In genomic region chr3:55758297-55758696, GRCm38 (mm10) we compare ENCODE assay signal across 13 mouse cellular contexts. TPM values are rescaled to one million over a fixed set of nuclear protein-coding genes. Genes with fewer than 3 reads are reported as not detected.
DNase-seq lines count a peak whose midpoint lies in the region; ATAC-seq and TF ChIP-seq lines count a peak whose summit lies in the region.
"Had no signal": no experiment of that assay in that cellular context is flagged by ENCODE, and none has a peak within 500 bp of the region (broad histone marks: within the 10 kb centered on the region; RNA-seq: fewer than 3 reads in every experiment).

No protein-coding gene starts in this region.

- H3K9ac ChIP-seq in midbrain, embryonic 14.5 days (replicated peaks; ENCODE audit: low read length): no peak overlapping the region
- H3K9ac ChIP-seq: heart, embryonic 15.5 days had no signal

- no peaks in the 10 kb centered on the region for H3K9me3 ChIP-seq in midbrain, embryonic 14.5 days (ENCODE audit: control insufficient read depth, low read length)
- H3K9me3 ChIP-seq: heart, embryonic 15.5 days; limb, embryonic 10.5 days had no signal

- no peak overlapping the region for H3K27ac ChIP-seq in cerebellum, adult 2 months (ENCODE audit: insufficient read depth, low read length)
- H3K27ac ChIP-seq in midbrain, embryonic 14.5 days (replicated peaks; ENCODE audit: low read depth, low read length): peak overlapping the region; percentile 58
- H3K27ac ChIP-seq: heart, embryonic 15.5 days; limb, embryonic 10.5 days had no signal

- peaks cover 11% of the 10 kb centered on the region for H3K4me1 ChIP-seq in cerebellum, adult 2 months (ENCODE audit: control insufficient read depth, insufficient read depth, low read length)
- peaks cover 42% of the 10 kb centered on the region for H3K4me1 ChIP-seq in midbrain, embryonic 14.5 days (ENCODE audit: control insufficient read depth, insufficient read depth, low read length)

- no peak for TF ChIP-seq POLR2A in cerebellum, adult 2 months (IDR thresholded peaks at IDR 0.05; ENCODE audit: borderline replicate concordance, insufficient read depth, low read length)

- no peak overlapping the region for H3K4me3 ChIP-seq in cerebellum, adult 2 months (replicated peaks; ENCODE audit: insufficient read depth, low read depth, low read length)
- H3K4me3 ChIP-seq in midbrain, embryonic 14.5 days (replicated peaks; ENCODE audit: low read depth, low read length): no peak overlapping the region
- H3K4me3 ChIP-seq: heart, embryonic 15.5 days; limb, embryonic 10.5 days had no signal

- TF ChIP-seq CTCF in cerebellum, adult 2 months (IDR thresholded peaks at IDR 0.05; ENCODE audit: borderline replicate concordance, insufficient read depth, low read depth, low read length): peak; percentile 23; the same call in 1 of the 2 replicates

- H3K27me3 ChIP-seq in cerebellum, adult 2 months (ENCODE audit: control insufficient read depth, insufficient read depth, low read length): no peaks in the 10 kb centered on the region
- no peaks in the 10 kb centered on the region for H3K27me3 ChIP-seq in midbrain, embryonic 14.5 days (ENCODE audit: control insufficient read depth, insufficient read depth, low read length)
- H3K27me3 ChIP-seq: heart, embryonic 15.5 days had no signal

- H3K4me2 ChIP-seq in midbrain, embryonic 14.5 days (ENCODE audit: low read length): no peak overlapping the region
- H3K4me2 ChIP-seq: heart, embryonic 15.5 days had no signal

- WGBS in cerebellum, adult 2 months: 20% methylated on average over 8 of the region's 8 CpGs
- 49% methylated on average over 8 of the region's 8 CpGs for WGBS in midbrain, embryonic 14.5 days

- ATAC-seq in midbrain, embryonic 14.5 days (ENCODE audit: low FRiP score, low TSS enrichment): no peak

- H3K36me3 ChIP-seq in midbrain, embryonic 14.5 days (ENCODE audit: control insufficient read depth, insufficient read depth, low read length): no peaks in the 10 kb centered on the region
- H3K36me3 ChIP-seq: heart, embryonic 15.5 days; limb, embryonic 10.5 days had no signal

- DNase-seq in heart, adult 11 months: peak; percentile 72
- DNase-seq in heart, postnatal 4 days: no peak
- peak; percentile 9 for DNase-seq in lung, postnatal 10 days
- no peak for DNase-seq in lung, postnatal 4 days
- peak; percentile 42 to 44 for DNase-seq in cerebellum, adult 2 months
- peak; percentile 62 for DNase-seq in midbrain, embryonic 14.5 days
- no peak for DNase-seq in spleen, adult 12 weeks (ENCODE audit: low spot score)
- no peak for DNase-seq in embryo, embryonic 10 days (ENCODE audit: low spot score)
- DNase-seq: adrenal gland, adult 8-10 months; spleen, adult 18-20 months; thymus, adult 2 months had no signal

RNA-seq across cellular contexts. Expression of gene Mab21l1, which starts 24.0 kb away (rescaled TPM):
- under 1 TPM in 1 of 2 experiments, not detected in 1; 0.14 TPM for total RNA-seq in heart, postnatal 4 days (2021)
- 45.4 and 50.6 TPM in 2 replicates for polyA plus RNA-seq in cerebellum, adult 2 months (2012; rRNA removed)
- 218 and 237 TPM in 2 replicates for polyA plus RNA-seq in midbrain, embryonic 14.5 days (2014; fragmentation: Nextera tagmentation; extraction: Ambion mirVana)
- polyA plus RNA-seq: thymus, adult 2 months had no signal

Comparison
In these comparisons a context has a peak if more than half of its experiments do, and no peak if none do; other contexts are left out.
1. DNase-seq: peak in heart, adult 11 months (single experiment), lung, postnatal 10 days (single experiment), cerebellum, adult 2 months (2 of 2) and midbrain, embryonic 14.5 days (single experiment); none in heart, postnatal 4 days (single experiment), lung, postnatal 4 days (0 of 2), spleen, adult 12 weeks (single experiment) and embryo, embryonic 10 days (single experiment).